Mouse (Mus musculus) colon, adult 2 months (tissue): ENCODE results near the gene Kazald1. TPM values are rescaled to one million over a fixed set of nuclear protein-coding genes. Genes with fewer than 3 reads are reported as not detected.

Experiments
- polyA plus RNA-seq: library from polyadenylated mRNA; depleted of rRNA; stranded (reverse); fragments of >200 nt; gene quantifications from 2 replicates; pipeline ENCODE4 v1.2.3, GENCODE M21; 2012; rRNA removed

The Kazald1 gene
- polyA plus RNA-seq = 11.3 and 14.5 TPM in 2 replicates

DNA sequence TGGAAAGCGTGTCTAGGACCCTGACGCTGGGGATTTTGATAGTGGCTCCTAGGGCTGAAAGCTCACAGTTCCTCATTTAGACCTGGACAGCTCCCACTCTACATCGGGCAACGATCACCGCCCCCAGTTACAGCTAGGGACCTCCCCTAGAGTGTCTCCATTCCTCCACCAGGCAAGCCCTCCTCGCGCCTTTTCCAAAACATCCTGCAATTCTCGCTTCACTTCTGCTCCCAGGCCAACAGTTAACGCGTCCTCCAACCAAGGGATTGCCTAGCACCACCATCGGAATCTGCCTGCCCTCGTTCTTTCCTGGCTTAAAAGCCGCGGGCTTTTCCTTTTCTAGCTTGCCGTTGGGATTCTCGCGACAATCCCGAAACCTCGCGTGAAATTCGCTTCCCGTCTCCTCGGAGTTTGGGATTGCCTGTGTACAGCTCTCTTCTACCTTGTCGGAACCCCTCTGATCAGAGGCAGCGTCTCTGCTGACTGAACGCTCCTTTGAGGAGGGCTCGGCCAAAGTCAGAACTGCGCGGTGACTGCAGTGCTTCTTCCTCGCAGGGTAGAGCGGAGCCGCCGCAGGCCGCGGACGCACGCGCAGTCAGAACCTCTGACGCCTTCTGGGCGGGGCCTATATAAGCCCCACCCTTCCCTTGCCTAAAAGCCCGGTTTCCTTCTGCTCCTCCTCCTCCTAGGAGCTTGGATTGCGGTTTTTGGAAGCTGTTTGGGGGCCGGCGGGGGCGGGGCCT is at the start of gene Kazald1:
TSS of gene Kazald1 (plus strand) at position 662 of the 743 bp plus-strand sequence.

DNA sequence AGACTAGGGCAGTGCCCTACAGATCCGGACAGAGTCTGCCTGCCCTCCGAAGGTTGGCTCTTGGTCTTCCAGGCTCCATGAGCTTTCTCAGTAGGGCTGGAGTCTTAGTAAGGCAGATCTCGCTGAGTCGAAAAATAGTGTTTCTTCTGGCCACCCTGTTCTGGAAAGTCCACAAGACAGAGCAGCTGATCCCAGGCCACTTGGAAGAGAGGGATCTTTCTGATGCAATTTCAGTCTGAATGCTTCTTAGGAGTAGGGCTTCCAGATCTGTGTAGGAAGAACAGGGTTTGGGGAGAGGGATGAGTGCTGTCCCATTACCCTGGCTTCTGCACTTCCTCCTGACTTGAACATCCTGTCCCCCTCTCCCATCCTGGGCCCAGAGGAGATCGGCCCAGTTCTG is 29.4 kb upstream of the Kazald1 start, which contains the start of gene Pdzd7:
TSS of gene Pdzd7 (minus strand) at position 67 of the 400 bp plus-strand sequence.

DNA sequence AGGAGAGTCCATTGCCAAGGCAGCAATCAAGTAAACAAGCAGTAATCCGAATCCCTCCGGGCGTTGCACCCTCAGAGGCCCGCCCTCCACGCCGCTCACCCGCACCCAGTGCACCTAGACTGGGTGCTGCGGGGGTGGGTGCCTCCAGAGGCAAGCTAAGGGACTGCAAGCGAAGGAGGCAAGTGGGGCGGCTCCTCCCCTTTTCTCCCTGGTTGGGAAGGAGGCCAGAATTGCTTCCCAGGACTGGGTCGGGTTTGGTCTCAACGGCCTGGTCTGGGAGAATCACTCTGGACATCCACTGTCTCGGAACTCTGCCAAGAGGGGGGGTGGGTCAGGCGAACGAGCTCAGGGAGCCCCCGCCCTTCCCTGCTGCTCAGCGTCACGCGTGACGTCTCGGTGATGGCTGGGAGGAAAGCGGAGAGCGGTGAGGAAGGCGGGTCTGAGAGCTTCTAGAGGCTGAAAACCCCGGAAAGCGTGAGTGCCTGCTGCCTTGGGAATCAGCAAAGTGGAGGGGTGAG is 27.6 kb upstream of the Kazald1 start, which contains the start of gene Sfxn3:
TSS of gene Sfxn3 (plus strand) at position 87 of the 518 bp plus-strand sequence.

Other genes with a start within 250 kb of the Kazald1 start
- 33.6 and 46.2 TPM in 2 replicates for gene Slf2, start 144.1 kb upstream of the Kazald1 start, polyA plus RNA-seq
- 656 and 735 TPM in 2 replicates for gene Sema4g, start 86.1 kb upstream of the Kazald1 start, polyA plus RNA-seq
- 7.3 and 8.9 TPM in 2 replicates for gene Twnk, start 69.6 kb upstream of the Kazald1 start, polyA plus RNA-seq
- 178 and 187 TPM in 2 replicates for gene Mrpl43, start 68.8 kb upstream of the Kazald1 start, polyA plus RNA-seq
- 175 and 198 TPM in 2 replicates for gene Lzts2, start 60.8 kb upstream of the Kazald1 start, polyA plus RNA-seq
- gene Pdzd7, start 29.5 kb upstream of the Kazald1 start, polyA plus RNA-seq = 13.6 and 15.7 TPM in 2 replicates
- gene Sfxn3, start 27.7 kb upstream of the Kazald1 start, polyA plus RNA-seq = 34.6 and 37.3 TPM in 2 replicates
- gene Tlx1, start 75.4 kb downstream of the Kazald1 start, polyA plus RNA-seq = not detected in 2 replicates
- gene Lbx1, start 160.6 kb downstream of the Kazald1 start, polyA plus RNA-seq = not detected in 2 replicates